Mouse (Mus musculus): ENCODE results near the gene Ahdc1. TPM values are rescaled to one million over a fixed set of nuclear protein-coding genes. Genes with fewer than 3 reads are reported as not detected.
A peak's percentile ranks its signal among the peaks of the same experiment; 100 is the strongest.

Gene Ahdc1
- total and polyA plus RNA-seq, 3 experiments = 2.5 to 8.8 TPM; not detected in 1

- Histone ChIP-seq H3K36me3 (ENCODE audit: control insufficient read depth in 1 of 2, insufficient read depth in 2 of 2, low read length in 2 of 2) (no peaks in the 10 kb centered on the region), H3K79me2 (ENCODE audit: control insufficient read depth, insufficient read depth, low read length, poor library complexity) (no peaks in the 10 kb centered on the region), H3K4me3 (ENCODE audit: control insufficient read depth in 1 of 2, insufficient read depth in 1 of 2, low read depth in 2 of 2, low read length in 2 of 2) (no peak overlapping the region), H3K9ac (ENCODE audit: control insufficient read depth, low read depth, low read length, poor library complexity, severe bottlenecking) (no peak overlapping the region), H3K4me1 (ENCODE audit: control insufficient read depth in 1 of 2, insufficient read depth in 2 of 2, low read length in 2 of 2) (peaks cover 0 to 3% of the 10 kb centered on the region in 2 experiments; a peak in 2 of 4 replicates), H3K27ac (ENCODE audit: control insufficient read depth, low read depth, low read length) (no peak overlapping the region), H3K27me3 (ENCODE audit: control insufficient read depth in 1 of 2, insufficient read depth in 2 of 2, low read length in 2 of 2) (no peaks in the 10 kb centered on the region), H3K9me3 (replicated peaks; ENCODE audit: insufficient read depth, low read length) (no peaks in the 10 kb centered on the region)
- no peak for TF ChIP-seq MYB (IDR thresholded peaks at IDR 0.05; ENCODE audit: low read depth, low read length)
- no peak for TF ChIP-seq EP300 (IDR thresholded peaks at IDR 0.05; ENCODE audit: low read depth in 1 of 2, low read length in 2 of 2)
- TF ChIP-seq MAZ (IDR thresholded peaks at IDR 0.05; ENCODE audit: low read depth, low read length) = no peak
- no peak for TF ChIP-seq E2F4 (IDR thresholded peaks at IDR 0.05; ENCODE audit: borderline replicate concordance, low read depth, low read length)
- TF ChIP-seq NELFE (IDR thresholded peaks at IDR 0.05; ENCODE audit: low read depth, low read length) = no peak
- TF ChIP-seq RAD21 (IDR thresholded peaks at IDR 0.05; ENCODE audit: low read depth, low read length) = no peak
- no peak for TF ChIP-seq CTCF (IDR thresholded peaks at IDR 0.05 in 2 of 3, conservative IDR thresholded peaks at IDR 0.05 in 1 of 3; ENCODE audit: control insufficient read depth in 1 of 3, insufficient read depth in 1 of 3, low read depth in 2 of 3, low read length in 3 of 3, poor library complexity in 1 of 3, severe bottlenecking in 1 of 3)
- no peak for DNase-seq (ENCODE audit: low read depth, low spot score)
Observed at GRCm38 (mm10) chr4:133074070-133074819, 63.2 kb downstream of the Ahdc1 start.

- Histone ChIP-seq H3K4me3 (ENCODE audit: control insufficient read depth in 1 of 2, insufficient read depth in 1 of 2, low read depth in 2 of 2, low read length in 2 of 2) (no peak overlapping the region), H3K79me2 (ENCODE audit: control insufficient read depth, insufficient read depth, low read length, poor library complexity) (no peaks in the 10 kb centered on the region), H3K9me3 (replicated peaks; ENCODE audit: insufficient read depth, low read length) (no peaks in the 10 kb centered on the region), H3K4me1 (ENCODE audit: control insufficient read depth in 1 of 2, insufficient read depth in 2 of 2, low read length in 2 of 2) (peaks cover 6 to 9% of the 10 kb centered on the region in 2 experiments), H3K27me3 (ENCODE audit: control insufficient read depth in 1 of 2, insufficient read depth in 2 of 2, low read length in 2 of 2) (no peaks in the 10 kb centered on the region), H3K27ac (ENCODE audit: control insufficient read depth, low read depth, low read length) (no peak overlapping the region), H3K9ac (ENCODE audit: control insufficient read depth, low read depth, low read length, poor library complexity, severe bottlenecking) (no peak overlapping the region), H3K36me3 (ENCODE audit: control insufficient read depth in 1 of 2, insufficient read depth in 2 of 2, low read length in 2 of 2) (peaks cover 0 to 2% of the 10 kb centered on the region in 2 experiments; a peak in 1 of 4 replicates)
- TF ChIP-seq USF1 (IDR thresholded peaks at IDR 0.05; ENCODE audit: low read depth, low read length) (0 out of 2 replicates have a peak, but pooled peaks have one; percentile 21), RAD21 (IDR thresholded peaks at IDR 0.05; ENCODE audit: low read depth, low read length) (no peak), CHD2 (IDR thresholded peaks at IDR 0.05; ENCODE audit: low read length) (no peak), ZC3H11A (IDR thresholded peaks at IDR 0.05; ENCODE audit: low read depth, low read length) (no peak), POLR2A (IDR thresholded peaks at IDR 0.05; ENCODE audit: control insufficient read depth in 1 of 2, insufficient read depth in 1 of 2, low read depth in 1 of 2, low read length in 2 of 2, poor library complexity in 1 of 2) (no peak), TBP (IDR thresholded peaks at IDR 0.05; ENCODE audit: low read depth, low read length) (no peak), UBTF (IDR thresholded peaks at IDR 0.05; ENCODE audit: borderline replicate concordance, insufficient read depth, low read depth, low read length) (no peak), TAL1 (IDR thresholded peaks at IDR 0.05; ENCODE audit: low read length) (0 out of 2 replicates have a peak, but pooled peaks have one; percentile 31)
- no peak for DNase-seq (ENCODE audit: low read depth, low spot score)
Observed at GRCm38 (mm10) chr4:133074894-133075572, 64.0 kb downstream of the Ahdc1 start.

All from MEL (cell line).